Mouse (Mus musculus) monocyte, adult 2 months (primary cell): ENCODE results near the gene Polrmt.

ENCODE experiments used
- DNase-seq, 2 experiments: peaks; one replicate each; pipeline ENCODE4 v3.0.0; 2022; ENCODE audit warnings: low spot score in 2 of 2, low read depth in 1 of 2

Polrmt gene

GRCm38 (mm10) chr10:79693580-79694378 lies 52.6 kb downstream of the Polrmt start:
- no peak for DNase-seq

DNA sequence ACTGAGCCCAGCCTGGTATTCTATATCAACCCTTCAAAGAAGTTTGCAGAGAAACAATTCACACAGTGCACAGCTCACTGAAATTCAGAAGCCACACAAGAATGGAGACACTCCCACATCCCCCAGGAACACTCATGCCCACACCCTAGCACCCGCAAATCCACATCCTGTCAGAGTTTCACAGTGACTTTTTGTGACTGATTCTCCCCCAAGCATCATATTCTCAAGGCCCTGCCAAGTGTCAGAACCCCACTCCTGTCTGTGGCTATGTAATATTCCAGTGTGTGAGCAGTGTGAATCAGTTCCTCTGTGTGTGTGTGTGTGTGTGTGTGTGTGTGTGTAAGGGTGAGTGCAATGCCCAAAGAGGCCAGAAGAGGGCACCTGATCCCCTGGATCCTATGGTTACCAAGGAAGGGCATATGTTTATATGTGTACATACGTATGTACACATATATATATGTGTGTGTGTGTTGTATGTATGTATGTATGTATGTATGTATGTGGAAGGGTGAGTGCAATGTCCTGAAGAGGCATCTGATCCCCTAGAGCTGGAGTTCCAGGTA lies 54.3 kb downstream of the Polrmt start:
- no peak for DNase-seq

GRCm38 (mm10) chr10:79689178-79689577 lies 57.2 kb downstream of the Polrmt start:
- DNase-seq = no peak

GRCm38 (mm10) chr10:79688720-79689119 lies 57.7 kb downstream of the Polrmt start, which contains the start of gene Gzmm:
Gzmm (plus strand) TSS chr10:79689020.
- no peak for DNase-seq

- no peak for DNase-seq
These were observed 58.9 kb downstream of the Polrmt start for GRCm38 (mm10) chr10:79687513-79687912.

- DNase-seq = no peak
These were observed 59.7 kb downstream of the Polrmt start for GRCm38 (mm10) chr10:79686691-79687090.

GRCm38 (mm10) chr10:79686219-79686618 lies 60.2 kb downstream of the Polrmt start:
- DNase-seq = no peak
